Mouse (Mus musculus) liver, postnatal 0 days (tissue): ENCODE measurements around the gene Hlcs.

Experiments
- CTCF ChIP-seq: sonication (generic); IDR thresholded peaks from 2 replicates; pipeline ENCODE4 v1.5.1; 2016; ENCODE audit warnings: antibody characterized with exemption, low read depth
- EP300 ChIP-seq: IDR thresholded peaks from 2 replicates; pipeline ENCODE4 v1.6.1; 2016; ENCODE audit warnings: antibody characterized with exemption, low read depth, mild to moderate bottlenecking

DNA sequence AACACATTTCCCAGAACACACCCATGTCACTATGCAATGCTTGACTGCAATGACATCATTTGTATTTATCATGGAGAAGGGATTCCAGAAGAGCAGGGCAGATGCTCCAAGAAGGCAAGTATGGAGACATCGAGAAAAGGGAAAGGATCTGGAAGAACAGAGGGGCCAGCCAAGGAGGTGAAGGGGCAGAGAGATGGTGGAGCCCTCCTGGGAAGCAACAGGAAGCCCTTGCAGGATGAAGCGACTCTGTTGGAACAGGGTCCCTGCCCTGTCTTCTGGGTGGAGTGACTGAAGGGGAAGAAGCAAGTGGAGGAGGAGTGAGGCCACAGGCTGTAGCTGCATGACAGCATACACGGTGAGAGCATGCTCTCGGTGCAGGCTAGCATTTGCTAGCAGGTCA lies 79.2 kb downstream of the Hlcs start:
- TF ChIP-seq CTCF, result no peak
- TF ChIP-seq EP300, result no peak
